Mouse (Mus musculus) kidney, adult 11 months (tissue): ENCODE results near the gene Rph3a.

Experiments
- DNase-seq: peaks from one replicate; pipeline ENCODE4 v3.0.0; 2022

Rph3a gene

GRCm38 (mm10) chr5:121009811-121010569, at the start of gene Rph3a:
Gene Rph3a, minus strand, starts transcription at chr5:121010092.
- DNase-seq = no peak

- no peak for DNase-seq
Measured at GRCm38 (mm10) chr5:121058261-121058660, 48.4 kb upstream of the Rph3a start.

DNA sequence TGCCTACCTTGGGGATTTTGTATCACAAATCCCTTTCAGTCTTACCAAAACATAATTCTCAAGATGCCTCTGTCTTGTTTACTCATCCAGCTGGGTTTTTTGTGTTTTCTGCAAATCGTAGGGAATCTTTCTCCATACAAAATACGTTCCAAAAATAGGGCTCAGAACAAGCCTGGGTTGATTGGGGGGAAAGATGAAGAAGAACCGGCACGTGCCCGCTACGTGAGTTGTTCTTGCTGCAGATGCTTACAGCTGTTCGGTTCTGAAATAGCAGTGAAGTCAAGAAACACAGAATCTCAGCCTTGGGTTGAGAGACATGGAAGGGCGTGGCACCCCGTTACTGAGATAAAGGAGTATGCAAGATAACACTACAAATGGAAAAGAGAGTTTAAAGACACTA, 44.0 kb upstream of the Rph3a start:
- DNase-seq = no peak

GRCm38 (mm10) chr5:121041791-121042190, 31.9 kb upstream of the Rph3a start:
- DNase-seq = no peak

DNA sequence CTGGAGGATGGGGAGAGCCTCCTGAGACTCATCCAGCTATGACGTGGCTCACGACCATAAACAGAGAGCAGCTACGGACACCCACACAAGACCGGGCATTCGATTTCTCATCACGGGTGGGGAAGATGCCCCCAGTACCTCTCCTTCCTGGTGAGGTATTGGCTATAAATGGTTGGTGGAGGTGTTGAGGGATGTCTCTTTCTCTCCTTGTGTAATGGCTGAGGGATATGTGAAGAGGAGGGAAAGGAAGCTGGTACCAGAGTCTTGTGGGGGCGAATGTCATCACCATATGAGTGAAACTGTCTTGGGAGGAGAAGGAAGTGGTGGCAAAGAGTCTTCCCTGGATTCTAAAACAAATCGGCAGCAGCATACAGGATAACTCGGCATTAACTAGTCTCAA, 29.6 kb upstream of the Rph3a start:
- DNase-seq = no peak

GRCm38 (mm10) chr5:121030161-121030560, 20.3 kb upstream of the Rph3a start:
- DNase-seq = no peak

- no peak for DNase-seq
Measured at GRCm38 (mm10) chr5:121019505-121019904, 9.6 kb upstream of the Rph3a start.

DNA sequence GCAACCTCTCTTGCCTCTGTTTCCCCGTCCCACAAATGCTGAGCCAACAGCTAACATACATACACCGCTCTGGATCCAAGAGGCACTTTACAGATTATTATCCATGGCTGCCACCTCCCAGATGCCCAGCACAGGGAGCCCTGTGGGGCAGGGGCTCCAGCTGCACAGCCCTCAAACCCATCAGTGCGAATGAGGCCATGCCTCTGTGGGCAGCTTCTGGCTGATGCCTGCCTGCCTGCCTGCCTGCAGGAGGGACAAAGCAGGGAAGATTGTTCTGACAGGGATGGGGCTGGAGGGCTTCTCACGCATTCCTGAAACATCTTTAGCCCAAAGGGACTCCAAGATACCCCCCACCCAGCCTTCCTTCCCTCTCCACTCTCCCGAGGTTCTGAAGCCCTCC, 7.8 kb upstream of the Rph3a start:
- no peak for DNase-seq

DNA sequence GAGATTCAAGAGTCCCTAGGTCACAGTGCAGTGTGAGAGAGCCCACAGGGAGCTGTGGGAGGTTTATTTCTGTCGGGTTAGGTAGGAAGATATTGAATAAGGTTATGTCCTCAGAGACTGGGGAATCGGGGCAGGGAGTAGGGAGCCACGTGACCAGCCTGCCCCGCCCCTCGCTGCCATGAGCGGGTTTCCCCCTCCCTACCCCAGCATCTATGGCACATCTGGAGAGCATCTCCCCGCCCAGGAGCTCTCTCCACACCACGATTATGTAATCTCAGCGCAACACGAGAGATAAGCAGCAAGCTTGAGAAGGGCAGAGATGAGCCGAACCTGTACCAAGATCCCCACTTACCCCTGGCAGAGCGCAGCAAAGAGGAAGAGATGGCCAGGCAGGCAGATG, 6.5 kb upstream of the Rph3a start:
- no peak for DNase-seq

GRCm38 (mm10) chr5:121014496-121014895, 4.6 kb upstream of the Rph3a start:
- no peak for DNase-seq

- DNase-seq = no peak
Measured at GRCm38 (mm10) chr5:121011962-121012361, 2.1 kb upstream of the Rph3a start.

DNA sequence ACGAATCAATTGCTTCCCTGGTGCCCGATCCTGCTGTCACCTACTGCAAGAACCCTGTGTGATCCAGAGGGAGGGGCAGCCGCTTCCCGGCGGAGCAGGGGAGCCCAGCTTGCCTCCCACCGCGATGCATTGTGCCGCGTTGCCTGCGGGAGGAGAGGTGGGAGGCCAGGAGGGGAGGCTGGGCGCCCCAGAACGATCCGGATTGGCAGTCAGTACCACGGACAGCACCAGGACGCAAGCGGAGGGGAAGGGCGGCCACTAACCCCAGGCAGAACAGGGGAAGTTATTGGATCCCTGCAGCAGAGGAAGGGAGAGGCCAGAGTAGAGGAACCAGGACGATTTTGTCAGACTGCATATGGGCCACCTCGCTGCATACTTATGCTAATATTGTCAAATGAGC, 486 bp downstream of the Rph3a start:
- no peak for DNase-seq

DNA sequence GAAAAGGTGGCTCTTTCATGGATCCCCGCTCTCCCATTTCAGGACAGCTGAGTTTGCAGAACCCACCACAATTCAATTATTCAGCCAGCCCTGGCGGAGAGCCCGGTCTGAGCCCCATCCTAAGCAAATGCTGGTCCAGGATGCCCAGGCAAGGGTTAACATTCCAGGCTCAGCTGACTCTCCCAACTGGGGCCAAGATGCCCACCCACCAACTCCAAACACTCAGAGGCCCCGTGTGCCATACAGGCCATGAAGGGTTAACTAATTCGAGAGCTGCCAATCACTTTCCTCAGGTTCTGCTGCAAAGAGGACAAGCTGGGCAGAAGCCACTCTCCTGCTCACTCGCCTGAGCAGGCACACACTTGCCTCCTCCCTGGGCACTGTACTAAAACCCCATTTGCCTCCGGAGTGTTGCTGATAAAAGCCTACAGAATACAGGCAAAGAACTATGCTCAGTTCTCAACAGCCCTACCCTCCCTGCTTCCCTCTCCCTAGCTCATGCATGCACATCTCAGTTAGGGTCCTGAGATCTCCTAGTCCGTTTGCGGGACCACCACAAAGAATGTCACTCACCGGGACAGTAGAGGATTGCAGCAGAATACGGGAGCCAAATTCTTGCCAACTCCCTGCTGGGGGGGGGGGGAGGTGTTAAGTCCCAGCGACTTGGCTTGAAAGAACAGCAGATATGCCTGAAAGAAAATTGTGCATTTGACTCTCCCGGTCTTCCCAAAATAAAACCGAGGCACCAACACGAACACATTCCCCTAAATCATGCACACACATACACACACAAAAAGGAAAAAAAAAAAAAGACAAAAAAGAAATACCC, 1.3 kb downstream of the Rph3a start:
- no peak for DNase-seq

- DNase-seq = no peak
Measured at GRCm38 (mm10) chr5:121007563-121007962, 2.3 kb downstream of the Rph3a start.

- DNase-seq = no peak
Measured at GRCm38 (mm10) chr5:121007130-121007529, 2.8 kb downstream of the Rph3a start.

GRCm38 (mm10) chr5:121006176-121006575, 3.7 kb downstream of the Rph3a start:
- no peak for DNase-seq

- no peak for DNase-seq
Measured at GRCm38 (mm10) chr5:121003781-121004180, 6.1 kb downstream of the Rph3a start.

DNA sequence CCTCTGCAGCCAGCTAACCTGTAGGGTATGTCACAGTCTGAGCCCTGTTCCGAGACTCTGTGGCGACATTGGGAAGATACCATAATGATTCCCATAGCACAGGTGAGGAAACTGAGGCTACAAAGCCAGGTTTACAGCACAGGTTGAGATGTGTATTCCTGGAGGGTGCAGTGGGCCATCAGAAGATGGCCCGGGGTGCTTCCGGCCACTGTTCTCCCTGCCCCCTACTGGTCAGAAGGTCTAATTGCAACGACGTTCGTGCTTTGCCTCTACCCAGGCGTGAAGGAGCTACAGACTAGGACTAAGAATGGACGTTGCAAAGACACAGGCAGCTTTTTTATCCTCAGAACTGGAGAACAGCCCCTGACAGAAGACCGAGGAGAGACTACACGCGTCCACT, 10.3 kb downstream of the Rph3a start:
- no peak for DNase-seq

- no peak for DNase-seq
Measured at GRCm38 (mm10) chr5:120988373-120988772, 21.5 kb downstream of the Rph3a start.

DNA sequence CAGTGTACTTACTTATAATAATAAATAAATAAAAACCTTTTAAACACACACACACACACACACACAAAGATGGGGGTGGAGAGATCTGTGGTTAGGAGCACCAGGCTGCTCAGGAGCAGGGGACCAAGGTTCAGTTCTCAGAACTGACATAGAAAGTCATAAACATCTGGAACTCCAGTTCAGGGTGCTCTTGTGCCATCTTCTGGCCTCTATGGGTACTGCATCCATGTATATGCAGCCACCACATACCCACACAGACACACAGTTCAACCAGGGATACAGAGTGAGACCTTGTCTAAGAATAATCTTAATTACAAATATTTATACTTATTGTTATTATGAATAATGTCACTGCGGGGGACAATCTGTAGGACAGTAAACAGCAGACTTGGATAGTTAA, 26.9 kb downstream of the Rph3a start:
- no peak for DNase-seq

DNA sequence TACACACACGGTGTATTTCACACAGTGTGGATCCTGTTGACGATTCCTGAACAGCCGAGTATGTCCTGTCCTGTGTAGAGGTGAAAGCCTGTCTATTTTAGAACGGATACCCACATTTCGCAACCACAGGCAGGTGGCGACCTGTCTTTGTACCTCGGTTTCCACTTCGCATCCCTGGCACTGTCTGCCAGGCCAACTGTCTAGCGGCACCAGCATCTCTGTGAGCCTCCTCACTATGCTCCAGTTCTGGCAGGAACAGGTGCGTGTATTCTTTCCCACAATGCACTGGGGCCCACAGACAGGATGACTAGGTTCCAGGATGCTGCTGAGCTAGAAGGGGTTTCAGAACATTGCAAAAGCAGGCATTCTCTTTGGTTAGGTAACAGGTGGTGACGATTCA, 28.7 kb downstream of the Rph3a start:
- no peak for DNase-seq

DNA sequence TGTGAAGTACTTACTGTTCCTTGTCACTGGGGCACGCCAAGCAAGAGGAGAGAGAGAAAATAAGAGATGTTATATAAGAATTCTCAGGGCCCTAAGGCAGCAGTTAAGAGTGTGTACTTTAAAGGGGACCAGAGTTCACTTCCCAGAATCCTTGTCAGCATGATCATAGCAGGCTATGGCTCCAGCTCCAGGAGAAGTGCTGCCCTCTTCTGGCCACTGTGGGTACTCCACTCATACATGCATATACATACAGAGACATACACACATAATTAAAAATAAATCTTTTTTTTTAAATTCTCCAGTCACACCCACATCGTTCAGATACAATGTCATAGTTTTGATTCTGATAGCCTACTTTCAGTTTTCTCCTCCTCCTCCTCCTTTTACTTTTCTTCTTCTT, 29.8 kb downstream of the Rph3a start:
- no peak for DNase-seq

- no peak for DNase-seq
Measured at GRCm38 (mm10) chr5:120976138-120976537, 33.8 kb downstream of the Rph3a start.

- DNase-seq = no peak
Measured at GRCm38 (mm10) chr5:120974522-120974921, 35.4 kb downstream of the Rph3a start.
